Mouse (Mus musculus) lung, adult 2 months (tissue): ENCODE measurements around the gene Gm10134.
"Not testable (repeated sequence)": the region's sequence is repeated elsewhere in the genome, so short reads cannot be mapped to it uniquely, and the experiment has no call there.

Experiments used
- CTCF ChIP-seq: fragments of 200-500 bp; IDR thresholded peaks from 2 replicates; pipeline ENCODE4 v1.5.1; 2011; ENCODE audit warnings: mild to moderate bottlenecking, low read length, control low read depth; ENCODE audit not compliant: insufficient read depth
- POLR2A ChIP-seq: fragments of 200-500 bp; IDR thresholded peaks from 2 replicates; pipeline ENCODE4 v1.6.1; 2011; ENCODE audit warnings: low read depth, mild to moderate bottlenecking, control low read depth, low read length, borderline replicate concordance; ENCODE audit errors: extremely low read depth

GRCm38 (mm10) chr2:28511600-28511999 is 5.7 kb downstream of the Gm10134 start:
- not testable (repeated sequence) for TF ChIP-seq POLR2A, CTCF
